Mouse (Mus musculus) bone marrow macrophage, adult 2 months (primary cell): ENCODE results near the gene Oprm1.

Experiments used
- CTCF ChIP-seq: IDR thresholded peaks from 2 replicates; pipeline ENCODE4 v1.5.1; 2012; ENCODE audit warnings: low read depth, mild to moderate bottlenecking, low read length, moderate library complexity
- POLR2A ChIP-seq: IDR thresholded peaks from 2 replicates; pipeline ENCODE4 v1.6.1; 2012; ENCODE audit warnings: mild to moderate bottlenecking, low read depth, low read length, borderline replicate concordance

GRCm38 (mm10) chr10:6846283-6846682 lies 88.0 kb downstream of the Oprm1 start:
- TF ChIP-seq CTCF, result no peak
- TF ChIP-seq POLR2A, result no peak
